Mouse (Mus musculus) limb, embryonic 15.5 days (tissue): ENCODE results near the gene Ttc5. TPM values are rescaled to one million over a fixed set of nuclear protein-coding genes. Genes with fewer than 3 reads are reported as not detected.

Source experiments
- ATAC-seq: fragments of 200-750 bp; cut with Nextera tagmentation; 2 replicates; pipeline ENCODE4 v1.8.0; 2017; ENCODE audit warnings: low read depth, moderate TSS enrichment; ENCODE audit not compliant: insufficient number of reproducible peaks, low FRiP score, low TSS enrichment
- H3K27ac ChIP-seq: fragments of 300-500 bp; sonication (generic); 2 replicates; pipeline ENCODE4 v1.5.1; 2015; ENCODE audit warnings: moderate library complexity, mild to moderate bottlenecking, inconsistent platforms
- H3K27me3 ChIP-seq: fragments of 300-500 bp; sonication (generic); 2 replicates; pipeline ENCODE4 v1.6.1; 2015; ENCODE audit warnings: inconsistent platforms
- H3K36me3 ChIP-seq: fragments of 300-500 bp; sonication (generic); 2 replicates; pipeline ENCODE4 v1.6.1; 2015; ENCODE audit warnings: inconsistent platforms
- H3K4me1 ChIP-seq: fragments of 300-500 bp; sonication (generic); 2 replicates; pipeline ENCODE4 v1.6.1; 2015; ENCODE audit warnings: inconsistent platforms
- H3K4me2 ChIP-seq: fragments of 300-500 bp; sonication (generic); 2 replicates; pipeline ENCODE4 v1.6.1; 2015; ENCODE audit warnings: mild to moderate bottlenecking, inconsistent platforms
- H3K4me3 ChIP-seq: fragments of 300-500 bp; sonication (generic); 2 replicates; pipeline ENCODE4 v1.5.1; 2015; ENCODE audit warnings: mild to moderate bottlenecking, inconsistent platforms
- H3K9ac ChIP-seq: fragments of 300-500 bp; sonication (generic); 2 replicates; pipeline ENCODE4 v1.6.1; 2015; ENCODE audit warnings: inconsistent platforms
- H3K9me3 ChIP-seq: fragments of 300-500 bp; sonication (generic); 2 replicates; pipeline ENCODE4 v1.6.1; 2016; ENCODE audit warnings: inconsistent platforms
- WGBS: fragments of 180-500 bp; shearing (Covaris S2); methylation state at CpG from one replicate; pipeline ENCODE4 v1.1.7; 2015; 5-methylcytosine and 5-hydroxymethylcytosine counted together
- polyA plus RNA-seq: library from polyadenylated mRNA; unstranded; fragments of >200 nt; fragmentation: Nextera tagmentation; extraction: Ambion mirVana; gene quantifications from 2 replicates; pipeline ENCODE4 v1.2.1, GENCODE M21; 2015

The Ttc5 gene
- polyA plus RNA-seq, 1 experiment from 2014 or later = 59.8 TPM

- 84% methylated on average over 6 of the region's 6 CpGs for WGBS
- Histone ChIP-seq H3K9ac (no peak overlapping the region), H3K4me1 (peaks cover 2% of the 10 kb centered on the region; the same call in 1 of the 2 replicates), H3K4me3 (no peak overlapping the region), H3K36me3 (no peaks in the 10 kb centered on the region), H3K27me3 (no peaks in the 10 kb centered on the region), H3K4me2 (no peak overlapping the region), H3K27ac (no peak overlapping the region), H3K9me3 (no peaks in the 10 kb centered on the region)
- ATAC-seq = no peak
Observed at GRCm38 (mm10) chr14:50802441-50802840, 17.1 kb upstream of the Ttc5 start.

GRCm38 (mm10) chr14:50799502-50800259, 14.4 kb upstream of the Ttc5 start:
- 2% methylated on average over 3 of the region's 3 CpGs for WGBS
- Histone ChIP-seq H3K9me3 (no peaks in the 10 kb centered on the region), H3K27ac (no peak overlapping the region), H3K4me1 (peaks cover 2% of the 10 kb centered on the region; the same call in 1 of the 2 replicates), H3K4me3 (no peak overlapping the region), H3K4me2 (no peak overlapping the region), H3K27me3 (no peaks in the 10 kb centered on the region), H3K9ac (no peak overlapping the region), H3K36me3 (no peaks in the 10 kb centered on the region)
- no peak for ATAC-seq

- no peaks in the 10 kb centered on the region for H3K27me3 ChIP-seq
- H3K4me1 ChIP-seq = peaks cover 2% of the 10 kb centered on the region; the same call in 1 of the 2 replicates
- no peaks in the 10 kb centered on the region for H3K36me3 ChIP-seq
- H3K4me3 ChIP-seq = no peak overlapping the region
- H3K4me2 ChIP-seq = no peak overlapping the region
- H3K27ac ChIP-seq = no peak overlapping the region
- ATAC-seq = no peak
- H3K9ac ChIP-seq = no peak overlapping the region
- 63% methylated on average over 2 of the region's 2 CpGs for WGBS
- H3K9me3 ChIP-seq = no peaks in the 10 kb centered on the region
Observed at GRCm38 (mm10) chr14:50798512-50798911, 13.2 kb upstream of the Ttc5 start.

GRCm38 (mm10) chr14:50796464-50796863, 11.1 kb upstream of the Ttc5 start:
- Histone ChIP-seq H3K4me2 (no peak overlapping the region), H3K9ac (no peak overlapping the region), H3K4me1 (peaks cover 2% of the 10 kb centered on the region; the same call in 1 of the 2 replicates), H3K4me3 (no peak overlapping the region), H3K9me3 (no peaks in the 10 kb centered on the region), H3K36me3 (no peaks in the 10 kb centered on the region), H3K27ac (no peak overlapping the region), H3K27me3 (no peaks in the 10 kb centered on the region)
- 82% methylated on average over 1 of the region's 1 CpGs for WGBS
- no peak for ATAC-seq

- 81% methylated on average over 4 of the region's 4 CpGs for WGBS
- Histone ChIP-seq H3K27me3 (no peaks in the 10 kb centered on the region), H3K36me3 (no peaks in the 10 kb centered on the region), H3K27ac (no peak overlapping the region), H3K9me3 (no peaks in the 10 kb centered on the region), H3K4me1 (peaks cover 2% of the 10 kb centered on the region; the same call in 1 of the 2 replicates), H3K4me3 (no peak overlapping the region), H3K4me2 (no peak overlapping the region), H3K9ac (no peak overlapping the region)
- no peak for ATAC-seq
Observed at GRCm38 (mm10) chr14:50795965-50796364, 10.6 kb upstream of the Ttc5 start.

GRCm38 (mm10) chr14:50795261-50795935, 10.1 kb upstream of the Ttc5 start:
- peaks cover 2% of the 10 kb centered on the region; the same call in 1 of the 2 replicates for H3K4me1 ChIP-seq
- WGBS = 90% methylated on average over 24 of the region's 24 CpGs
- no peak overlapping the region for H3K9ac ChIP-seq
- H3K27me3 ChIP-seq = no peaks in the 10 kb centered on the region
- H3K36me3 ChIP-seq = no peaks in the 10 kb centered on the region
- no peak for ATAC-seq
- H3K27ac ChIP-seq = no peak overlapping the region
- no peaks in the 10 kb centered on the region for H3K9me3 ChIP-seq
- H3K4me2 ChIP-seq = no peak overlapping the region
- H3K4me3 ChIP-seq = no peak overlapping the region

GRCm38 (mm10) chr14:50788157-50788556, 2.8 kb upstream of the Ttc5 start:
- 13% methylated on average over 2 of the region's 2 CpGs for WGBS
- no peak overlapping the region for H3K4me2 ChIP-seq
- no peaks in the 10 kb centered on the region for H3K9me3 ChIP-seq
- ATAC-seq = no peak
- H3K27ac ChIP-seq = no peak overlapping the region
- no peaks in the 10 kb centered on the region for H3K36me3 ChIP-seq
- H3K4me3 ChIP-seq = no peak overlapping the region
- H3K27me3 ChIP-seq = no peaks in the 10 kb centered on the region
- H3K4me1 ChIP-seq = peaks cover 6% of the 10 kb centered on the region
- H3K9ac ChIP-seq = no peak overlapping the region

GRCm38 (mm10) chr14:50784391-50785250, 698 bp downstream of the Ttc5 start:
- H3K27me3 ChIP-seq = no peaks in the 10 kb centered on the region
- peaks cover 15% of the 10 kb centered on the region for H3K36me3 ChIP-seq
- peak overlapping the region; percentile 76 for H3K27ac ChIP-seq
- 23% methylated on average over 16 of the region's 16 CpGs for WGBS
- no peaks in the 10 kb centered on the region for H3K9me3 ChIP-seq
- ATAC-seq = no peak
- H3K4me2 ChIP-seq = peak overlapping the region; percentile 43
- H3K4me3 ChIP-seq = peak overlapping the region; percentile 84
- peak overlapping the region; percentile 61 for H3K9ac ChIP-seq
- peaks cover 6% of the 10 kb centered on the region for H3K4me1 ChIP-seq

GRCm38 (mm10) chr14:50782166-50782565, 3.2 kb downstream of the Ttc5 start:
- ATAC-seq = no peak
- Histone ChIP-seq H3K9me3 (no peaks in the 10 kb centered on the region), H3K27ac (no peak overlapping the region), H3K9ac (no peak overlapping the region), H3K27me3 (no peaks in the 10 kb centered on the region), H3K4me2 (no peak overlapping the region), H3K4me3 (no peak overlapping the region), H3K36me3 (peaks cover 24% of the 10 kb centered on the region), H3K4me1 (peaks cover 6% of the 10 kb centered on the region)
- 94% methylated on average over 3 of the region's 3 CpGs for WGBS

- no peak overlapping the region for H3K9ac ChIP-seq
- no peak overlapping the region for H3K4me3 ChIP-seq
- H3K4me1 ChIP-seq = no peaks in the 10 kb centered on the region
- H3K4me2 ChIP-seq = no peak overlapping the region
- no peak overlapping the region for H3K27ac ChIP-seq
- H3K9me3 ChIP-seq = no peaks in the 10 kb centered on the region
- no peaks in the 10 kb centered on the region for H3K27me3 ChIP-seq
- WGBS = 86% methylated on average over 2 of the region's 2 CpGs
- H3K36me3 ChIP-seq = peaks cover 81% of the 10 kb centered on the region
- ATAC-seq = no peak
Observed at GRCm38 (mm10) chr14:50771342-50771741, 14.0 kb downstream of the Ttc5 start.

GRCm38 (mm10) chr14:50765736-50766135, 19.6 kb downstream of the Ttc5 start:
- Histone ChIP-seq H3K27me3 (no peaks in the 10 kb centered on the region), H3K36me3 (peaks cover 52% of the 10 kb centered on the region), H3K4me3 (no peak overlapping the region), H3K9me3 (no peaks in the 10 kb centered on the region), H3K4me2 (no peak overlapping the region), H3K9ac (no peak overlapping the region), H3K27ac (no peak overlapping the region), H3K4me1 (no peaks in the 10 kb centered on the region)
- ATAC-seq = no peak
- WGBS = 94% methylated on average over 6 of the region's 6 CpGs
